Mouse (Mus musculus): ENCODE measurements around the gene Bco1. TPM values are rescaled to one million over a fixed set of nuclear protein-coding genes. Genes with fewer than 3 reads are reported as not detected.

Gene Bco1
- not detected for total RNA-seq (2021)
- long read RNA-seq, experiment 1 = 0 reads
- long read RNA-seq, experiment 2 = 0 reads

DNA sequence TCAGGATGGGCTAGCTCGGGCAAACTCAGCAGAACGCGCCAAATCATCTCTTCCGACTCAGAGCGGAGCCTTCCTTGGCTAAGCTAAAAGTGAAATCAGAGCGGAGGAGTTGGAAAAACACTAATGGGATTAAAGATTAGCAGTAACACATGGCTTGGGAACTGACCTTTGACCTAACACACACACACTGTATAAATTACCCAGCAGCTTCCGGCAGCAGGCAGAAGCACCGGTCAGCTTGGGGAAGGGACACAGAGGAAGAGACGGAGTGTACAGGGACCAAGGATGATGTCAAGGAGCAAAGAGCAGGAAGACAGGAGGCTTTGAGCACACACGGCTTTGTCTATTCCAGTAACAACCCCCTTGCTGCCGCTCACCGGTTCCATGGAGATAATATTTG lies at the start of gene Bco1:
Gene Bco1, plus strand, starts transcription at position 208 of the 400 bp plus-strand sequence.
- DNase-seq = no peak

DNA sequence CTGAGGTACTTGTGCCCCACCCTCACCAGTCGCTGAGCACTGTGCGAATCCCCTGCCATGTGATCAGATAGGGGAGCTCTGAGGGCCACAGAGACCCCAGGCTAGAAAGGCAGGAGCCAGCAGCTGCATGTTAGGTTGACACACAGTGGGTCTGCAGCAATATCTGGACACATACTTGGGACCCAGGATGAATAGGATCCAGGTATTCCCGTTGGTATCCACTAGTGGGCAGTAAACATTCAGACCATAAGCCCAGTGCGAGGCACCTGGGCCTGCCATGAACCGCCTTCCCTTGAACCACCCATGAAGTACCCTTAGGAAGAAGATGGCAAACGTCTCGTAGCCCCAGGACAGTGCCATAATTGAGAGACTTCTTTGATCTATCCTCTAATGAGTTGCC lies 46.2 kb upstream of the Bco1 start:
- DNase-seq = no peak

- DNase-seq = no peak
Measured at GRCm38 (mm10) chr8:117050763-117051162, 44.9 kb upstream of the Bco1 start.

DNA sequence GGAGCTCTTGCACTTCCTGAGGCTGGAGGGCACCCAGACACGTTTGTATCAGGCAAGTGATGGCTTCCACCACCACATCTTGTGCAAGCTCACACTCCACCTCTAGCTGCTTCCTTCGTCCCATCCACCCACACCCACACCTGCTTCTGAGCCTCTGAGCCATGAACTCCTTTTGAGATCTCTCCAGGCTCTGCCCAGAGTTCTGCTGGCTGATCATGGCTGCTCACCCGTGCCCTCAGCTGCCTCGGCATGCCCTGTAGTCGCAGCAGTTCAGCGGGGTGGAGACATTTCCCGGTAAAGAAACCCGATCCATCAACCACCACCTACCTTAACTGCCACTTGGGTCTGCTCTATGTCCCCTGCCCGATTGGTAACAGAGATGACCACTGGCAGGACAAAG lies 44.3 kb upstream of the Bco1 start:
- no peak for DNase-seq

- no peak for DNase-seq
Measured at GRCm38 (mm10) chr8:117053135-117054079, 42.2 kb upstream of the Bco1 start.

DNA sequence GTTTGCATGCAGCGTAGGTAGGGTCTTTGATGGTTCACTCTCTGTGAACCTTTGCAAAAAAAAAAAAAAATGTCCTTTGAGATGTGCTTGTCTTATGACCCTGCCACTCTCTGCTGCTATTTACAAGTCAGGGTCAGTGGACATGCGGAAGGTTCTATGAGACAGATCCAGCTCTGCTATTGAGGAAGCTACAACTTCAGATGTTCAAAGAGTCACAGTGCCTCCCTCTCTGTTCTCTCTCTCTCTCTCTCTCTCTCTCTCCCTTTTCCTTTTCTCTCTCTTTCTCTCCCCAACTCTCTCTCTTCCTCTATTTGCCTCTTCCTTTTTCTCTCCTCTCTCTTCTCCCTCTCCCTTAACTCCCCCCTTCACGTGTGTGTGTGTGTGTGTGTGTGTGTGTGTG lies 41.5 kb upstream of the Bco1 start:
- no peak for DNase-seq

- no peak for DNase-seq
Measured at GRCm38 (mm10) chr8:117055097-117055496, 40.6 kb upstream of the Bco1 start.

- DNase-seq = no peak
Measured at GRCm38 (mm10) chr8:117059021-117059420, 36.6 kb upstream of the Bco1 start.

DNA sequence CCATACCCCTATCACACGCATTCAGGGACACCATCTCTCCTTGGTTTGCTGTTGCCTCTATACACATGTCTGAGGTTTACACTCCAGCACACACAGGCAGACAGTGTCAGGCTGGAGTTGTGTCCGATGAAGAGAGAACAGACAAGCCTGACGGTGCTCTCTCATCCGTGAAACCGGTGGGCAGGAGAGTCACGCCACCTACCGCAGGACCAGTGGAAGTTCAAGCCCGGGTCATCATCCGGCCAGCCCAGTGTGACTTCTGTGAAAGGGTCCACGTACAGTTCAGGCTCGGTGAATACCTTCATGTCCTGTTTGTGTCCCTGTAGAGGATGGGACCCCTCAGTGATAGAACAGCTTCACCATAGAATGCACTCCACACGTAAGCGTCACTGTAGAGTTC lies 35.3 kb upstream of the Bco1 start:
- no peak for DNase-seq

GRCm38 (mm10) chr8:117061180-117061880 lies 34.3 kb upstream of the Bco1 start:
- no peak for DNase-seq

GRCm38 (mm10) chr8:117066955-117067354 lies 28.7 kb upstream of the Bco1 start:
- DNase-seq = no peak

DNA sequence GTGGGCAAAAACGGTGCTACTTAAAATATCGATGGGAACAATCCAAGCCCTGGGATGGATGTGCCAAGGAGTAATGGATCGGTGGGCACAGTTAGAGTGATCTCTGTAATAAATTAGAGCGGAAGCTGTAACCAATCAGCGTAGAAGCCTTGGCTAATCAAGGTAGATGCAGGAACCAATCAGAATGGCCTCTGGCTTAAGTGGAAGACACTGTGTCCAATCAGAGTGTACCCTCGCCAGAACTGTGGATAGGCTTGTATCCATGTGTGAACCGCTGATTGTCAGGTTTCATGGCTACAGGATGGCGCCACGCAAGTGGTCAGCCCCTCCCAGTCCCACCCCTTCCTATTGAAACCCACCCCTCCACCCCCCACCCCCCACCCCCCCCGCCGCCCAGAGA lies 28.3 kb upstream of the Bco1 start:
- DNase-seq = no peak

DNA sequence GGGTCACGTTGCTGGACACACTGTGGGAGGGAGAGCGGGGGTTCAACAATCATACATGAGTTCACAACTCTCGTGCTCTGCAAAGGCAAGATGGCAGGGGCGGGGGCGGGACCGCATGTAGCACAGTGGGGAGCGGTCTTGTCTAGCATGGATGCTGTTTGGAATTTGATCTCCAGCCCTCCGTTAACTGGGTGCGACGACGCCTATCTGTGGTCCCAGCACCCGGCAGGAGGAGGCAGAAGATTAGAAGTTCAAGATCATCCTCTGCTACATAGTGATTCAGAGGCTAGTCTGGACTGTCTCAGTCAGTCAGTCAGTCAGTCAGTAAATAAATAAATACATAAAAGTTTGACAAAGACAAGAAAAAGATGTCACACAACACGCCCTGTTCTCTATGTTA lies 27.4 kb upstream of the Bco1 start:
- no peak for DNase-seq

DNA sequence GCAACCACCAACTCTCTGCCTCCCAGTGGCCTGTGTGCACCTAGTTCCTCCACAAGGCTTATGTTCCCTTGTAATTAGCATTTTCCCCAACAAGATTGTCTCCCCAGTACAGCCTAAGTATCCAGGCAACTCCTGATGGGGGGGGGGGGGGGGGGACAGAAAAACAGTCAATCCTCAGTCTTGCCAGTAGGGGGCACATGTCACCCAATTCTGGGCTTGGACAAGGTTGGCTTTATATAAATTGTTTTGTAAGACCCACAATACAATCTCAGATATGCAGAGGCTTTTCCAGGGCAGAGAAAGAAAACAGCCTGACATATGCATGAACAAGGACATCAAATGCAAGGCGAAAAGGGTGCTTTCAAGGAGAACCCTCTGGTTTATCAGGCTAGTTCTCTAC lies 25.9 kb upstream of the Bco1 start:
- DNase-seq = no peak

DNA sequence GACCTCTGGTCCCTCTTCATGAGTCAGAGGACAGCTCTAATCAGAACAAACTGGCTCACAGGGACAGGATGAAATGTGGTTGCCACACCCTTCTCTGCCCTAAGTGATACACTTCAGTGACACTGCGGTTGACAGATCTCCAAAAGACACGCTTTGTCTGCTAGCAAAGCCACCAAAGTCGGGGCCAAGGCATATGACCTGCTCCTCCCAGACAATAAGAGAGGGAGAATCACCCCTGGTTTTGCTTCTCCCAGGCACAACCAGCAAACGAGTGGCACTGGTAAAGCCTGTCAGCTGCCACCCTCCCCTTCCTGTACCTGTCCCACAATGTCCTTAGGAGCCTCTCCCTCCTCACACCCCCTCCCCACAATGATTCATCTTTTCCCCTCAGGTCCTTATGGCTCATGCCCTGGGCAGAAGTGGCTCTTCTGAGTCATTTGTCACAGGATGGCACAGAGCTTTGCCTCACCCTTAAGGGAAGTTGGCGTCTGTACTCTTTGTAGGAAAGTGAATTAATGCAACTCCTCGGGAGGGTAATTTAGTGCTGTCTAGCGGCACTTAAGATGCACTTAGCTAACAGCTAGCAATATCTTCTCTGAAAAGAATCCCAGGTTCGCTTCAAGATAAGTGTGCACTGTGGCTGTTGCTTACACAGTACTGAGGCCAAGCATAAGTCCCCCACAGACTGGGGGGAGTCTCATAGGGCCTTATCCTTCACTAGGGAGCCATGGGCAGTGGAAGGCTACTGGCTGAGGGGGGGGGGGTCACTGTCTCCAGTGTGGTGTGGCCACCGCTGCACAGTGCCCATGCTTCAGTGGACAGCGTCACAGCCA lies 21.1 kb upstream of the Bco1 start:
- no peak for DNase-seq

DNA sequence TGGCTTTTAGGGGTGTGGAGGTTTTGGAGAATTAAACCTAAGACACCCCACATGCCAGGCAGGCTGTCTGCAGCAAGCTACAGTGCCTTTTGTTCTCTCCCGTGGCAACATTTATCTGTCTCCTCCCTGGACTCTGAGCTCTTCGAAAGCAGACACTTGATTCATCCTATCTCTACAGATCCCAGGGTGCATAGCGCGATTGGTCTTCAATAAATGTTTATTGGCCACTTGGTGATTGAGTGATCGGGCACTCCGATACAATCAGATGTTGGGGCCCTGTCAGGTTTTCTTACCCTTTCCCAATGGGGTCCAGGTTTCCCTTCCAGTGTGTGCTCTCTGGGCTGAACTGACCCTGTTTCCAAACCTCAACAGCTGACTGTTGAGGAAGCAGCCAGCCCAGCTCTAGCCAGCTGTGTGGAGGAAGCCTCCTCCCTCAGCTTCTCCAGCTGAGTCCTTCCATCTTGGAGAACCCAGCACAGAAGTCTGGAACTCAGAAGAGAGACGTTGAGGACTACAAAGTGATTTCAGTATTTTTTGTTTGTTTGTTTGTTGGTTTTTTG lies 17.2 kb upstream of the Bco1 start:
- DNase-seq = no peak

DNA sequence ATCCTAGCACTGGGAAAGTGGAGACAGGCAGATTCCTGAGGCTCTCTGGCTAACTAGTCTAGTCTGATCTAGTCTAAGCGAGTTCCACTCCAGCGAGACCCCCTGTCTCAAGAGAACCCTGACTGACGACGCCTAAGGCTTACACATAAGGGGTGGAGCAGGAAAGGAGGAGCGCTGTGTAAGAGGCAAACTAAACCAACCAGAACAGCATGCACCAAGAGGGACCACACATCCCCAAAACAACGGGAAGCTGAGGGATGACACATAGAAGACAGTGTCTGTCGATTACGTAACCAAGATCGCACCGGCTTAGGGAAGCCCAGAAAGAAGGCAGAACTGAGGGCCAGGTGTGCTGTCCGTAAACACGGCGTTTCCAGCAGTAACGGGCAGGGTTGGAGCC lies 16.0 kb upstream of the Bco1 start:
- DNase-seq = no peak

DNA sequence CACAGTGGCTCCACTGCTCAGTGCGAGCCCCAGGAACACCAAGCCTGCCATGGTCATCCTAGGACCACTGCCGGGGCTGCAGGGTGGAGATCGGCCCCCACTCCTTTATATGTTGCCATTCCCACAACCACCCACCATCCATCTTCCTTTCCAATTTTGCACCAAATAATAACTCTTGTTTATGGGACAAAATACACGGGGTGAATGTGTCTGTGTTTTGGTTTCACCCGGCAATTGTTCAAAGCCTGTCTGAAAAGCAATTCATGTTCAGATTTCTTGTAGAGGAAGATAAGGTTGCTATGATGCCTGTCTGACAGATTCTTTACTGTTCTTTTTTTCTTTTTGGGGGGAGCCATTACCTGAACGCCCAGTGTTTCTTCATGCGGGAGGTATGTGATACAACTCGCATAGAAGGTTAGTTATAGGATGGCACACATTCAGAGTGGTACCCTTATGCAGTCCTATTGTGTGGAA lies 13.2 kb upstream of the Bco1 start, which contains the start of gene Pkd1l2:
Gene Pkd1l2, minus strand, starts transcription at position 51 of the 474 bp plus-strand sequence.
- DNase-seq = no peak

DNA sequence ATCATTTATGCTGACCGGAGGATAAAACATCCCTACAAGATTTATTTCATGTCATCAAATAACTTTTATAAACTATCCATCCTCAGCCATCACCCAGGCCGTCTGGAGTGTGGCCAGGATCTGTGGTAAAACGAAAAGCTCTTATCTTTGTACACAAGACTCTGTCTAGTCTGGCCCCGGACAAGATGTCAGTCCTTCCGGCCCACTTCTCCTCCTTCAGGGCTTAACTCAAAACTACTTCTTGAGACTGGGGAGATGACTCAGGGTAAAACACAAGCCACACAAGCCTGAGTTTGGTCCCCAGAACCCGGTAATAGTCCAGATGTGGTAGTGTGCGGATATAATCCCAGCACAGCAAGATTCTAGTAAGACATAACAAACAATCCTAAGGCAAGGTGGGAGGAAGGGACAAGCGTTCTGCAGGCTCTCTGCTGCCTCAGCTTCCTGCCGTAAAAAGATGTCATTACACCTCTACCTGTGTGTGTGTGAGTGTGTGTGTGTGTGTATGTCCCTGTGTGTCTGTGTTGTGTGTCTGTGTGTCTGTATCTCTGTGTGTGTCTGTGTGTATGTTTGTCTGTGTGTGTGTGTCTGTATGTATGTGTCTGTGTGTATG lies 12.6 kb upstream of the Bco1 start:
- no peak for DNase-seq

DNA sequence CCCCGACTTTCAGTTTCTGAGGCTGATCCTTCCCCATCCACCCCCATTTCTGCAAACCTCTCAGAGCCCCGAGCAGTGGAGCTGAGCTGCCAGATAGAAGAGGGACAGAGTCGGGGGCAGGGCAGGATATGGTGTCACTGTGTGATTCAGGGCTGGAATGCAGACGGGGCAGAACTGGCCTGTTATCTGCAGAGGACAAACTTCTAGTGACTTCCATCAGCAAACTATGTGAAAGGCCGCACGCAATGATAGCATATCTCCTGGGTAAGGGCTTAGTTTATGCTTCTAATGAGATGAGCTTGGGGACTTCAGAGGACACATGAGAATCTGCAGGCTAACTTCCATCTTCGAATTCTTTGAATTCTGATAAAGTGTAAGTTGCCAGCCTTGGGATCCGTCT lies 10.1 kb upstream of the Bco1 start:
- no peak for DNase-seq

DNA sequence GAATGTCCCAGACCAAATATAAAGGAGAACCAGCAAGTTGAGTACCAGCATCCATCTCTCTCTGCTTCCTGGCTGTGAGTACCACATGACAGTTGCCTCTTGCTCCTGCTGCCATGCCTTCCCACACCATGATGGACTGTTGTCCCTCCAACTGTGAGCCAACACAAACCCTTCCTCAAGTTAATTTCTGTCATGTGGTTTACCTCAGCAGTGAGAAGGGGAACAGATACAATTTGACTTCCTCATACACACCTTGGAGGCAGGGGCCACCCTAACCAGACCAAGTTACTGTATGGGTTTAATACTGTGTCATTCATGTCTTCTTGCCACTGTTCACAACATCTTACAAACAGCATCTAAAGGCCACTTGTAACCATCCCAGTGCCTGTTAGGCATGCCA lies 8.6 kb upstream of the Bco1 start:
- no peak for DNase-seq

DNA sequence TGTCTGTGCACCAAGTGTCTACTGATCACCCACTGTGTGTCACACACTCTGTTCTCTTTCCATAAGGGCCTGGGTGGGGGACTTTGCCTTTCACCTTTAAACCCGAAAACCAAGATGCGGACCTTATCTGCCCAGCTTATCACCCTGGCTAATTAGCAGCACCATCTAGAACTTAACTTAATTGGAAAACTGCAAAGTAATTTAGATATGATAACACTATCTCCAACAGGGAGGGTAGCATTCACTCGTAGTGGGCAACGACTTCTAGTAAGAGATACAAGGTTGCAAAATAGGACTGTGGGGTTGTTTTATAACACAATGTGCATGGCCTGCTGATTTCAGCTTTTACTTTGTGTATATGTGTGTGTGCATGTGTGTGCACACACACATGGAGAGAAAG lies 5.9 kb upstream of the Bco1 start:
- no peak for DNase-seq
